Mouse (Mus musculus) liver, embryonic 15.5 days (tissue): ENCODE data around the gene B3gnt9. TPM values are rescaled to one million over a fixed set of nuclear protein-coding genes. Genes with fewer than 3 reads are reported as not detected.
"Not testable (repeated sequence)": the region's sequence is repeated elsewhere in the genome, so short reads cannot be mapped to it uniquely, and the experiment has no call there.

Source experiments
- ATAC-seq: fragments of 200-750 bp; cut with Nextera tagmentation; 2 replicates; pipeline ENCODE4 v1.8.0; 2017; ENCODE audit warnings: moderate number of reproducible peaks, mild to moderate bottlenecking, moderate library complexity; ENCODE audit not compliant: insufficient read depth
- H3K27ac ChIP-seq: fragments of 300-500 bp; sonication (generic); replicated peaks from 2 replicates; pipeline ENCODE4 v1.5.1; 2015; ENCODE audit warnings: mild to moderate bottlenecking, inconsistent platforms
- H3K27me3 ChIP-seq: fragments of 300-500 bp; sonication (generic); 2 replicates; pipeline ENCODE4 v1.6.1; 2015; ENCODE audit warnings: mild to moderate bottlenecking, inconsistent platforms
- H3K36me3 ChIP-seq: fragments of 300-500 bp; sonication (generic); replicated peaks from 2 replicates; pipeline ENCODE4 v1.6.1; 2015; ENCODE audit warnings: moderate library complexity, mild to moderate bottlenecking, inconsistent platforms
- H3K4me1 ChIP-seq: fragments of 300-500 bp; sonication (generic); replicated peaks from 2 replicates; pipeline ENCODE4 v1.6.1; 2015; ENCODE audit warnings: inconsistent platforms
- H3K4me2 ChIP-seq: fragments of 300-500 bp; sonication (generic); 2 replicates; pipeline ENCODE4 v1.6.1; 2015; ENCODE audit warnings: moderate library complexity, mild to moderate bottlenecking, inconsistent platforms
- H3K4me3 ChIP-seq: fragments of 300-500 bp; sonication (generic); replicated peaks from 2 replicates; pipeline ENCODE4 v1.5.1; 2015; ENCODE audit warnings: mild to moderate bottlenecking, inconsistent platforms
- H3K9ac ChIP-seq: fragments of 300-500 bp; sonication (generic); 2 replicates; pipeline ENCODE4 v1.6.1; 2015; ENCODE audit warnings: moderate library complexity, mild to moderate bottlenecking, inconsistent platforms
- H3K9me3 ChIP-seq: fragments of 300-500 bp; sonication (generic); replicated peaks from 2 replicates; pipeline ENCODE4 v1.6.1; 2016; ENCODE audit warnings: inconsistent platforms
- WGBS: fragments of 180-500 bp; shearing (Covaris S2); methylation state at CpG from one replicate; pipeline ENCODE4 v1.1.7; 2015; ENCODE audit warnings: mixed read lengths; ENCODE audit not compliant: insufficient replicate concordance; 5-methylcytosine and 5-hydroxymethylcytosine counted together
- polyA plus RNA-seq: library from polyadenylated mRNA; unstranded; fragments of >200 nt; fragmentation: Nextera tagmentation; extraction: Ambion mirVana; gene quantifications from 2 replicates; pipeline ENCODE4 v1.2.1, GENCODE M21; 2015

B3gnt9 gene
- polyA plus RNA-seq, 1 experiment from 2014 or later = 2.4 TPM

DNA sequence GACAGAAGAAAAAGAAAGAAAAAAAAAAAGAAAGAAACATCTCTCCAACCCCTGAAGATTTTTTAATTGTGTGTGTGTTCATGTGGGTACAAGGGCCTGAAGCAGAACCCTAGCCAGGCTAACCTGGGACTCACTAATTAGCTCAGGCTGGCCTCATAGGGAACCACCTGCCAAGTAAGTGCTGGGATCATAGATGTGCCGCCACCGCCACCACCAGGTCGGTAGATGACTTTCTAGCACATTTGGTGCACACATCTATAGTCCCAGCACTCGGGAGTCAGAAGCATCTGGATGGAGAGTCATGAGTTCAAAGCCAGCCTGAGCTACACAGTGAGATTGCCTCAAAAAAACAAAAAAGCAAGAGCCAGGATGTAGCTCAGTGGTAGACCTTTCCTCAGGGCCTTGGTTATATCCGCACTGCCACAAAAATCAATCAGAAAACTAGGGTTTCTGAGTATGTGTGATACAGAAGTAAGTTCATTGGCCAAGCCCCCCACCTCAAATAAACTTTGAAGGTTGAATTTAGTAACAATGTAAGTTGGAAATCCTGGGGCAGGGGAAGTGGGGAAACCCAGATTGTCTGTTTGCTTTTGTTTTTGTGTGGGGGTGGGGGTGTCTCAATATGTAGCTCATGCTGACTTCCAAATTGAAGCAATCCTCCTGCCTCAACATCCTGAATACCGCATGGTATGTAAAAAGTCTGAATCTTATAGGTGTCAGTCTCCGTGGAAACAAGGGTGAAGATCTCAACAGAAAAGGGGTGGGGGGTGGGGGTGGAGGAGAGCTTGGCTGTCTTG, 2.6 kb upstream of the B3gnt9 start:
- peaks cover 70% of the 10 kb centered on the region for H3K27me3 ChIP-seq
- no peaks in the 10 kb centered on the region for H3K9me3 ChIP-seq
- H3K27ac ChIP-seq = no peak overlapping the region
- peaks cover 73% of the 10 kb centered on the region for H3K4me1 ChIP-seq
- ATAC-seq = no peak
- H3K4me3 ChIP-seq = no peak overlapping the region
- no peak overlapping the region for H3K4me2 ChIP-seq
- H3K9ac ChIP-seq = no peak overlapping the region
- WGBS = 70% methylated on average over 7 of the region's 7 CpGs
- H3K36me3 ChIP-seq = peaks cover 13% of the 10 kb centered on the region

DNA sequence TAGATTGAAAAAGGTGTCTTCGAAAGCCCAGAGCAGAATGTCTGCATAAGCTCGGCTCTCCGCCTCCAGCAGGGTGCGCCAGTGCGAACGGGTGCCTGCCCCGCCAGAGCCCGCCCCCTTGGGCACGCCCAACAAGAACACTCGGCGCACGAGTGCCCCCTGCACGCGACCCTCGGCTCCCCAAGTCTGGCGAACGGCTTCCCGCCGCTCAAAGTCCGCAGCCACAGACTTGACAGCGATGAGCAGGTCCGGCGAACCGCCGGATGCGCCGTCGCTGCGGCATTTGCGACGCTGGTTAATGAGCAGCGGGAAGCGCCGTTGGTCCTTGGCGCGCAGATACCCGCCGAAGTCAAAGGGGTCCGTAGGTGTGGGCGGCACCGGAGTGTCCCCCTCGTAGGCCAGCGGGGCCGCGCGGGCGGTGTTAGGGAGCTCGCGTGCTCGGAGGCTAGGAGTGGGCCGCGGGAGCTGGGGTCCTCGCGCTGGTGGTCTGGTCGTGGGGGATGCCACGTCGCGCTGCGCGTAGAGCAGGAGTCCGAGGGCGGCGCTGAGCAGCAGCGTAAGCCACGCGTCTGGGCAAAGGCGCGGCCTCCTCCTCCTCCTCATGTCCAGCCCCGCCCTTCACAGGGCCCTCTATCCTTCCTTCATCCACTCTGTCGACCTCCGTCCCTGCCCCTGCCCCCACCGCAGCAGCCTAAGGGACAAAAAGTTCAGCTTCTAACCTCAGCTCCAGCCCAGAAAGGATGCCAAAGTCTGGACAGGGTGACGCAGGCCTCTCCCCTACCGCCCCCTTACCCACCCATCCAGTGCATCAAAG, 594 bp downstream of the B3gnt9 start:
- Histone ChIP-seq H3K27ac (peak overlapping the region; percentile 84), H3K4me1 (peaks cover 49% of the 10 kb centered on the region), H3K9ac (peak overlapping the region; percentile 66), H3K27me3 (peaks cover 42% of the 10 kb centered on the region), H3K4me2 (peak overlapping the region; percentile 100), H3K4me3 (peak overlapping the region; percentile 74), H3K36me3 (peaks cover 44% of the 10 kb centered on the region), H3K9me3 (no peaks in the 10 kb centered on the region)
- peak; percentile 94 for ATAC-seq
- under 1% methylated on average over 74 of the region's 74 CpGs for WGBS

DNA sequence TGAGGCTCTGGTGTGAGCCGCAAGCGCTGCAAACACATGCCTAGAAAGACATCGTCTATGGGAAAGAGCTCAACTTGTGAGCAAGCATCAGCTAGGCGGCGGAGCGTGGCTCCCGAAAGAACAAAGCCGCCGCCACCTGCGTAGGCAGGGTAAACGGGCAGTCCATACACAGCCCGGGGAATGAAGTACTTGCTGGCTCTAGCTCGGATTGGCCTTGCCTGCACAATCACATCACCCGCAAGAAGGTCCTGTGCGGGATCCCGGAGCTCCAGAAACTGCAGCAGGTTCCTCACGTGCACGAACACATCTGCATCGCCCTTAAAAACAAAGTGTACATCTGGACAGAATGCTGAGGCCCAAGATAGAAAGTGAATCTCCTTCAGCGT, 1.2 kb downstream of the B3gnt9 start:
- Histone ChIP-seq H3K4me2 (peak overlapping the region; percentile 100), H3K36me3 (peaks cover 50% of the 10 kb centered on the region), H3K9ac (peak overlapping the region; percentile 66; the same call in 1 of the 2 replicates), H3K4me1 (peaks cover 43% of the 10 kb centered on the region), H3K9me3 (no peaks in the 10 kb centered on the region), H3K27me3 (peaks cover 36% of the 10 kb centered on the region), H3K27ac (peak overlapping the region; percentile 84; the same call in 1 of the 2 replicates), H3K4me3 (peak overlapping the region; percentile 74)
- ATAC-seq = no peak
- WGBS = 53% methylated on average over 20 of the region's 20 CpGs

DNA sequence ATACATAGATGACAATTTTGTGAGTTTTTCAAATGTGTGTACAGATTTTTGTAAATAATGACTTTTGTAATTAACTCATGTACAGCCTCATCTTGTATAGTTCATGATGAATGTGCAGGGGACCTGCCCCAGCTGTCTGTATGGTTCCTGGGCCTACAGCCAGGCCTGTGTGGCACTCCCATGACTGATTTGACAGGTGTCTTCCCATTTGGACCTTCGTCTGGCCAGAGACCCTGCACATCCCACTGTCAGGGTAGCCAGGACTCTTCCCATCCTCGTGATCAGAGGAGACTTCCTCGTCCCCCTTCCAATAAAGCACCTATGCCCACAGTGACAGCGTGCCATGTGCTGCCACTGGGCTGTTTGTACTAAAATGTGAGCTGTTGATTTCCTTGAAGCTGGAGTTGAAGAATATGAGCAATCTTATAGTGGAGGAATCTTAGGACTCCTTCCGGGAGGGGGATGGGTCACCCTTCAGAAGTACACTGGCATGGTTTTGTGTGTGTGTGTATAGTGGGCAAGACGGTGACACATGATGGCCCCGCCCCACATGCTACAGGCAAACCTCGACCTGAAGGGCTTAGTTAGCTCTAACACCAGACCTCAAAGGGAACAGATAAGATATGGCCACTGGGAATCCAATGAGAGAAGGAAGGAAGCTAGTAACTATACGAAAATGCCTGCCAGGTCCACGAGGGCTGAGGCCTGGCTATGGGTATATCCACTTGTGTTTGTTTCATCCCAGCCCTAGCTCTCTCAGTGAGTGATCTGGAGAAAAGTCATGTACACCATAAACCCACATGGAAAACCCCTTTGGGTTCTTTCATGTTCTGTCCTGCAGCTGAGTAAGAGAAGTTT, 2.0 kb downstream of the B3gnt9 start:
- no peak overlapping the region for H3K9ac ChIP-seq
- peaks cover 58% of the 10 kb centered on the region for H3K36me3 ChIP-seq
- peak overlapping the region; percentile 100; the same call in 1 of the 2 replicates for H3K4me2 ChIP-seq
- H3K27me3 ChIP-seq = peaks cover 28% of the 10 kb centered on the region
- no peak overlapping the region for H3K4me3 ChIP-seq
- no peak overlapping the region for H3K27ac ChIP-seq
- WGBS = 54% methylated on average over 10 of the region's 10 CpGs
- peaks cover 40% of the 10 kb centered on the region for H3K4me1 ChIP-seq
- H3K9me3 ChIP-seq = no peaks in the 10 kb centered on the region
- ATAC-seq = no peak

DNA sequence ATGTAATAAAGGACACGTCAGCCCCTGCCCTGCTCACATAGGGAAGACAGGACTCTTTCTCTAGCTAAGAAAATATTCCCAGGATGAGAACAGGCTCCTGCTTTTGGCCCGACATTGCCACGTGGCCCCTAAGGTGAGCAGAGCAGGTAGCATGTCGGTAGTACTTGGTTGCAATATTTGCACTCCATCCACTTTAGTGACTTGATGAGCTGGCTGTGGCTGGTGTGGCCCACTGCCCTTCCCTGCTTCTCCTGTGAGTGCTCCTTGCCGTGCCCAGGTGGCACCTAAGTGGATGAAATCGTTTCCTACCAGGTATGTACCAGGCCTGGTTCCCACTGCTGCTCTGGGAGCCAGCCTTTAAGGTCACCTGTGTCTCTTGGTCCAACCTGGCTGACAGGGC, 3.0 kb downstream of the B3gnt9 start:
- H3K9me3 ChIP-seq = no peaks in the 10 kb centered on the region
- H3K36me3 ChIP-seq = peaks cover 68% of the 10 kb centered on the region
- H3K4me1 ChIP-seq = peaks cover 40% of the 10 kb centered on the region
- H3K4me3 ChIP-seq = no peak overlapping the region
- H3K9ac ChIP-seq = no peak overlapping the region
- H3K27me3 ChIP-seq = peaks cover 20% of the 10 kb centered on the region; the same call in 1 of the 2 replicates
- H3K4me2 ChIP-seq = no peak overlapping the region
- H3K27ac ChIP-seq = no peak overlapping the region
- WGBS = 79% methylated on average over 6 of the region's 6 CpGs
- no peak for ATAC-seq

DNA sequence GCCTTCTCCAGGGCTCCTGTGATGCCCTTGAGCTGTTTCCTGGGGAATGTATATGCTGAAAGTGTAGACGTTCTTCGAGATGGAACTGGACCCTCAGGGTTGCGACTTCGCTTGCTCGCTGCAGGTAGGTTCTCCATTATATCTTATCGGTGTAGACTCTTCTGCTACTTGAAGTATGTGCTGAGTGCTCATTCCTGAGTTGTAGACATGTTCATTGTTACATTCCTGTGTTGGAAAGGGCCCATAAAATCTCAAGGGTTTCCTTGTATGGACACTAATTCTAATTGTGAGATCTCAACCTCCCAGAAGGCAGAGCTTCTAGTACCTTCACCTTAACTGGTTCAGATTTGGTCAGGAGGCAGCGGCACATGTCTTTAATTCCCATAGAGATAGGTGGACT, 13.9 kb downstream of the B3gnt9 start:
- WGBS = 91% methylated on average over 7 of the region's 7 CpGs
- H3K4me3 ChIP-seq = no peak overlapping the region
- no peak overlapping the region for H3K9ac ChIP-seq
- no peak overlapping the region for H3K27ac ChIP-seq
- no peaks in the 10 kb centered on the region for H3K9me3 ChIP-seq
- H3K36me3 ChIP-seq = peaks cover 74% of the 10 kb centered on the region
- no peak overlapping the region for H3K4me2 ChIP-seq
- no peaks in the 10 kb centered on the region for H3K4me1 ChIP-seq
- no peak for ATAC-seq
- no peaks in the 10 kb centered on the region for H3K27me3 ChIP-seq

DNA sequence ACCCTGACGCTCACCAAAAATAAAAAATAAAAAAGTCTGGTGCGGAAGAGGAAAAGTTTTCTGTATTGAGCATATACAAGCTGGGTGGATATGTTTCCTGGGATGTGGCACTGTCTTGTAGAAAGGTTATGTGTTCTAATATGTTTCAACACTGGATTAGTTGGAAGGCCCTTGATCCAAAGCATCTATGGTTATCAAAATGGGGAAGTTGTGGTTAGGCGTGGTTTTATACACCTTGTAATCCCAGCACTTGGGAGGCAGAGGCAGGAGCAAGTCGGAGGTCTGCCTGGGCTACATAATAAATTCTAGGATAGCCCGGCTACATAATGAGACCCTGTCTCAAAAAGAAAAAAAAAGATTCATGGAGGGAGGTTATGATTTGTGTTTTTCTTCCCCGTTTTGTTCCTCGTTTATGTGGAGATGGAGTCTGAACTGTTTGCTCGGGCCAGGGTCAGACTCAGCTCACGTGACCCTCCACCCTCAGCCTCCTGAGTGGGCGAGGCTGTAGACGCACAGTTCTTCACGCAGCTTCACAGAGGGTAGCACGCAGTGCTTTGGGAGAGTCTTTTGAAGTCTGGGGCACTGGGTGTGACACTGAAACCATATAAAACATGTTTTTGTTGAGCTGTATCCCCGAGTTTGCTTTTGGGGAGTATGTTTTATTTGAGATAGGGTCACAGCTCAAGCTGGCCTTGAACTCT, 17.4 kb downstream of the B3gnt9 start:
- no peak for ATAC-seq
- Histone ChIP-seq H3K4me2 (no peak overlapping the region), H3K27me3 (no peaks in the 10 kb centered on the region), H3K4me3 (no peak overlapping the region), H3K27ac (no peak overlapping the region), H3K9ac (no peak overlapping the region), H3K9me3 (no peaks in the 10 kb centered on the region), H3K4me1 (peaks cover 17% of the 10 kb centered on the region), H3K36me3 (peaks cover 65% of the 10 kb centered on the region)
- WGBS = 69% methylated on average over 14 of the region's 14 CpGs

DNA sequence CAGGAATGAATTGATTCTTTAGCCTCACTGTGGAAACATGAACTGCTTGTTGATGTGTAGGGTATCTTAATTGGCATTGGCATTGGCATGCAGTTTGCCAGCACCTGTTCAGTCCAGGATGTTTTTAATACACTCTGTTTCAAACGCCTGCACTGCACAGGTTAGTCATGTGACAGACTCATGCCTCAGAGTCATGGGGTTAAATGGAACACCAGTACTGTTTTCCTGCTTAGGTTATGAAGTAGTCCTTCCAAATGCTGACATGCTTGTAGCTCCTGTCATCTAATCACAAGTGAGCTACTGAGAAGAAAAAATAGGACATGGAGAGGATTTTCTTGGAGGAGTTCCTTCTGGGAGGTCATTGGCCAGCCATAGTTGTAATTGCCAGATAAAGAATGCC, 19.7 kb downstream of the B3gnt9 start:
- H3K4me3 ChIP-seq = no peak overlapping the region
- 62% methylated on average over 1 of the region's 1 CpGs for WGBS

DNA sequence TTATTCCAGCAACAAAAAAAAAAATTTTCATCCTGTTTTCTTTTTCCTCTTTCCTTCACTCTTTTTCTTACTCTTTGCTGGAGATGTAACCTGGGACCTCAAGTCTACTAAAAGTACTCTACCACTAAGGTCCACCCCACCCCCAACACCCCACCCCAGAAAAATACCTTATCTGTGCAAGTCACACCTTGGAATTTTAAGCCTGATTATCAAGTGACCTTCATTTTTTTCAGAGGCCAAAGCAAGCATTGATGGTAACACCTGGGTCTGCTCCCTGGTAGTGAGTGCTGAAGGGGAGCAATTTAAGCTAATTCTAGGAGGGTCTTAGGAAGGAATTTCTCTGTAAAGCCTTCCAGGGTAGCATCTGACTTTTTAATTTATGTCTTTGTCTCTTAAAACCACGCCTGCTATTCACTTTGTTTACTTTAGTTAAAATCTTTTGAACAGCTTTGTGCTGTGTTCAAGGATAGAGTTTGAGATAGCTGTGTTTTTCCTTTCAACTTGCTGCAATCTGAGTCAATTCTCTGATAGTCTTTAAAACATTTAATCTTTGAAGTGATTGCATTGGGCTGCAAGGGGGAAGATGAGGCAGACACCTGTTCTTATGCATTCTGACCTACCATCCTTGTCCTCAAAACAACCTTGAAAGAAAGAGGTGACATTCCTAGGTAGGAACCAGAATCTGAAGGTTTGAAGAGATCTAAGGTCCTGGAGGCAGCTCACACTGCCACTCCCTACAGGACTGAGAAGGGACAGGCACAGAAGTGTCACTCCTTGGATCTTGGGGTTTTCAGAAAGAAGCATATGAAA, 21.6 kb downstream of the B3gnt9 start:
- H3K4me1 ChIP-seq = peaks cover 33% of the 10 kb centered on the region
- H3K36me3 ChIP-seq = peaks cover 30% of the 10 kb centered on the region
- H3K4me2 ChIP-seq = peak overlapping the region; percentile 33
- H3K27me3 ChIP-seq = no peaks in the 10 kb centered on the region
- no peaks in the 10 kb centered on the region for H3K9me3 ChIP-seq
- no peak overlapping the region for H3K4me3 ChIP-seq
- peak; percentile 52 for ATAC-seq
- H3K9ac ChIP-seq = no peak overlapping the region
- WGBS = 44% methylated on average over 1 of the region's 1 CpGs
- H3K27ac ChIP-seq = peak overlapping the region; percentile 53

More for the DNA sequence above, 19.7 kb downstream of the B3gnt9 start:
- Histone ChIP-seq H3K4me1 (peaks cover 29% of the 10 kb centered on the region), H3K9me3 (no peaks in the 10 kb centered on the region), H3K36me3 (peaks cover 49% of the 10 kb centered on the region), H3K27ac (no peak overlapping the region), H3K9ac (no peak overlapping the region), H3K4me2 (no peak overlapping the region), H3K27me3 (no peaks in the 10 kb centered on the region)
- ATAC-seq = no peak

DNA sequence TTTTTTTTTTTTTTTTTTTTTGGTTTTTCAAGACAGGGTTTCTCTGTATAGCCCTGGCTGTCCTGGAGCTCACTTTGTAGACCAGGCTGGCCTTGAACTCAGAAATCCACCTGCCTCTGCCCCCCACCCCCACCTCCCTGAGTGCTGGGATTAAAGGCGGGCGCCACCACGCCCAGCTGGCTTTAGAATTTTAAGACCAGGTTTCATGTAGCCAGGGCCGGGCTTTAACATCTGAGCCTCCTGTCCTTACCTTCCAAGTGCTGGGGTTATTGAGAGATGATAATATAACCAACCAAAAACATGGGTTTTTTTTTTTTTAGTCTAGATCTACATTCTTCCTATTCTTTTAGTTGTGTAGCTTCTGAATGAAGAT, 22.6 kb downstream of the B3gnt9 start:
- not testable (repeated sequence) for H3K4me3 ChIP-seq, ATAC-seq, H3K27ac ChIP-seq, H3K9me3 ChIP-seq, H3K27me3 ChIP-seq, H3K9ac ChIP-seq, H3K4me2 ChIP-seq
- Histone ChIP-seq H3K36me3 (peaks cover 35% of the 10 kb centered on the region), H3K4me1 (peaks cover 38% of the 10 kb centered on the region)
- 70% methylated on average over 4 of the region's 4 CpGs for WGBS
